Mouse (Mus musculus): ENCODE measurements around the gene Hrh1. TPM values are rescaled to one million over a fixed set of nuclear protein-coding genes. Genes with fewer than 3 reads are reported as not detected.

Hrh1 gene
- polyA plus RNA-seq, 1 experiment from 2014 or later: not detected

- in situ Hi-C loops (cut with MboI; ENCODE audit: low pct_unique_long_range_greater_than_20kb): no loop called here
- ChIA-PET POLR2A (no interaction called here), CTCF (no interaction called here)
- DNase-seq (ENCODE audit: low read depth, low spot score) (no peak), ATAC-seq (no peak)
- peaks cover 8% of the 10 kb centered on the region for H3K27me3 ChIP-seq
- TF ChIP-seq CTCF (IDR thresholded peaks at IDR 0.05): no peak
Observed at GRCm38 (mm10) chr6:114387855-114388254, 9.9 kb upstream of the Hrh1 start.

- peaks cover 4% of the 10 kb centered on the region for H3K27me3 ChIP-seq
- CTCF ChIA-PET: no interaction called here
- POLR2A ChIA-PET: no interaction called here
- ATAC-seq: no peak
- DNase-seq (ENCODE audit: low read depth, low spot score): no peak
- in situ Hi-C loops (cut with MboI; ENCODE audit: low pct_unique_long_range_greater_than_20kb): no loop called here
- TF ChIP-seq CTCF (IDR thresholded peaks at IDR 0.05): no peak
Observed at GRCm38 (mm10) chr6:114390129-114390528, 7.6 kb upstream of the Hrh1 start.

- TF ChIP-seq CTCF (IDR thresholded peaks at IDR 0.05): no peak
- in situ Hi-C loops (cut with MboI; ENCODE audit: low pct_unique_long_range_greater_than_20kb): no loop called here
- CTCF ChIA-PET: no interaction called here
- no peak for DNase-seq (ENCODE audit: low read depth, low spot score)
- peaks cover 20% of the 10 kb centered on the region for H3K27me3 ChIP-seq
- ATAC-seq: no peak
- POLR2A ChIA-PET: no interaction called here
Observed at GRCm38 (mm10) chr6:114394982-114395381, 2.8 kb upstream of the Hrh1 start.

- in situ Hi-C loops (cut with MboI; ENCODE audit: low pct_unique_long_range_greater_than_20kb): no loop called here
- ChIA-PET POLR2A (no interaction called here), CTCF (no interaction called here)
- H3K27me3 ChIP-seq: peaks cover 20% of the 10 kb centered on the region
- no peak for TF ChIP-seq CTCF (IDR thresholded peaks at IDR 0.05)
- ATAC-seq (no peak), DNase-seq (ENCODE audit: low read depth, low spot score) (no peak)
Observed at GRCm38 (mm10) chr6:114396605-114397004, 1.1 kb upstream of the Hrh1 start.

- ChIA-PET CTCF (no interaction called here), POLR2A (no interaction called here)
- no peak for ATAC-seq
- peaks cover 23% of the 10 kb centered on the region for H3K27me3 ChIP-seq
- no peak for DNase-seq (ENCODE audit: low read depth, low spot score)
- TF ChIP-seq CTCF (IDR thresholded peaks at IDR 0.05): no peak
- in situ Hi-C loops (cut with MboI; ENCODE audit: low pct_unique_long_range_greater_than_20kb): no loop called here
Observed at GRCm38 (mm10) chr6:114397280-114397679, 456 bp upstream of the Hrh1 start.

- DNase-seq (ENCODE audit: low read depth, low spot score) (no peak), ATAC-seq (no peak)
- ChIA-PET POLR2A (no interaction called here), CTCF (no interaction called here)
- in situ Hi-C loops (cut with MboI; ENCODE audit: low pct_unique_long_range_greater_than_20kb): no loop called here
- H3K27me3 ChIP-seq: peaks cover 23% of the 10 kb centered on the region
- TF ChIP-seq CTCF (IDR thresholded peaks at IDR 0.05): no peak
Observed at GRCm38 (mm10) chr6:114398626-114399025, 890 bp downstream of the Hrh1 start.

- H3K27me3 ChIP-seq: peaks cover 23% of the 10 kb centered on the region
- in situ Hi-C loops (cut with MboI; ENCODE audit: low pct_unique_long_range_greater_than_20kb): no loop called here
- ChIA-PET CTCF (no interaction called here), POLR2A (no interaction called here)
- ATAC-seq (no peak), DNase-seq (ENCODE audit: low read depth, low spot score) (no peak)
- TF ChIP-seq CTCF (IDR thresholded peaks at IDR 0.05): no peak
Observed at GRCm38 (mm10) chr6:114400387-114400786, 2.7 kb downstream of the Hrh1 start.

- in situ Hi-C loops (cut with MboI; ENCODE audit: low pct_unique_long_range_greater_than_20kb): no loop called here
- ChIA-PET POLR2A (no interaction called here), CTCF (no interaction called here)
- peaks cover 23% of the 10 kb centered on the region for H3K27me3 ChIP-seq
- no peak for TF ChIP-seq CTCF (IDR thresholded peaks at IDR 0.05)
- ATAC-seq (no peak), DNase-seq (ENCODE audit: low read depth, low spot score) (no peak)
Observed at GRCm38 (mm10) chr6:114400841-114401240, 3.1 kb downstream of the Hrh1 start.

GRCm38 (mm10) chr6:114402161-114402560, 4.4 kb downstream of the Hrh1 start:
- POLR2A ChIA-PET: no interaction called here
- CTCF ChIA-PET: no interaction called here
- DNase-seq (ENCODE audit: low read depth, low spot score) (no peak), ATAC-seq (no peak)
- in situ Hi-C loops (cut with MboI; ENCODE audit: low pct_unique_long_range_greater_than_20kb): no loop called here
- peaks cover 16% of the 10 kb centered on the region for H3K27me3 ChIP-seq
- no peak for TF ChIP-seq CTCF (IDR thresholded peaks at IDR 0.05)

GRCm38 (mm10) chr6:114403632-114404031, 5.9 kb downstream of the Hrh1 start:
- ATAC-seq: no peak
- in situ Hi-C loops (cut with MboI; ENCODE audit: low pct_unique_long_range_greater_than_20kb): no loop called here

GRCm38 (mm10) chr6:114404128-114404527, 6.4 kb downstream of the Hrh1 start:
- ATAC-seq (no peak), DNase-seq (ENCODE audit: low read depth, low spot score) (no peak)
- peaks cover 3% of the 10 kb centered on the region for H3K27me3 ChIP-seq
- ChIA-PET CTCF (no interaction called here), POLR2A (no interaction called here)
- in situ Hi-C loops (cut with MboI; ENCODE audit: low pct_unique_long_range_greater_than_20kb): no loop called here
- TF ChIP-seq CTCF (IDR thresholded peaks at IDR 0.05): no peak

More at GRCm38 (mm10) chr6:114403632-114404031, 5.9 kb downstream of the Hrh1 start:
- peaks cover 4% of the 10 kb centered on the region for H3K27me3 ChIP-seq
- POLR2A ChIA-PET: no interaction called here
- no peak for TF ChIP-seq CTCF (IDR thresholded peaks at IDR 0.05)
- DNase-seq (ENCODE audit: low read depth, low spot score): no peak
- CTCF ChIA-PET: no interaction called here

- DNase-seq (ENCODE audit: low read depth, low spot score): no peak
- in situ Hi-C loops (cut with MboI; ENCODE audit: low pct_unique_long_range_greater_than_20kb): no loop called here
- H3K27me3 ChIP-seq: peaks cover 3% of the 10 kb centered on the region
- ATAC-seq: no peak
- CTCF ChIA-PET: no interaction called here
- POLR2A ChIA-PET: no interaction called here
- TF ChIP-seq CTCF (IDR thresholded peaks at IDR 0.05): no peak
Observed at GRCm38 (mm10) chr6:114404774-114405468, 7.2 kb downstream of the Hrh1 start.
